Mouse (Mus musculus): ENCODE measurements around the gene Prdm12.
"Not testable (repeated sequence)": the region's sequence is repeated elsewhere in the genome, so short reads cannot be mapped to it uniquely, and the experiment has no call there.

The Prdm12 gene

DNA sequence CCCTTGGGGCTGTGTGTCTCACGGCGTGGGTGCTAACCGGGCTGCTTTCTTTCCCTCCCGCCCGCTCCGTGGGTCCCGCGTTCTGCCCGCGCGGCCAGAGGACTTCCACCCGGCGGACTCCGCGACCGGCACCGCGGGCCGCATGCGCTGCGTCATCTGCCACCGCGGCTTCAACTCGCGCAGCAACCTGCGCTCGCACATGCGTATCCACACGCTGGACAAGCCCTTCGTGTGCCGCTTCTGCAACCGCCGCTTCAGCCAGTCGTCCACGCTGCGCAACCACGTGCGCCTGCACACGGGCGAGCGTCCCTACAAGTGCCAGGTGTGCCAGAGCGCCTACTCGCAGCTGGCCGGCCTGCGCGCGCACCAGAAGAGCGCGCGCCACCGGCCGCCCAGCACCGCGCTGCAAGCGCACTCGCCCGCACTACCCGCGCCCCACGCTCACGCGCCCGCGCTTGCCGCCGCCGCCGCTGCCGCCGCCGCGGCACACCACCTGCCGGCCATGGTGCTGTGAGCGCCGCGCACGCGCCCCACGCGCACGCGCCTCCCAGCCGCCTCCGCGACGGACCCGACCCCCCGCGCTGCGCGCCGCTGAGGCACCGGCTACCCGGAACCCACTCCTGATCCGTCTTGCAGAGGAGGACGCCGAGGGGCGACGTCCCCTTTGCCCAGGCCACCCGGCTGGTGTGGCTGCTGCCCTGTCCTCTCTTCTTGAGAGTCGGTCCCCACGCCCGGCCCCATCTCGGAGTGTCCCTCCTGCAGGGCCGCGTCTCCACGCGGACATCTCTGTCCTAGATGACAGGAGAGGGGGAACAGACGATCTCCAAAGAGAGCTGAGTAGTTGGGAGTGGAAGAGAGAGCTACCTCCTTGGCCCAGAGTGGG, 14.4 kb downstream of the Prdm12 start:
- DNase-seq = peak; percentile 75

GRCm38 (mm10) chr2:31654854-31655559, 15.2 kb downstream of the Prdm12 start:
- DNase-seq = peak; percentile 37

DNA sequence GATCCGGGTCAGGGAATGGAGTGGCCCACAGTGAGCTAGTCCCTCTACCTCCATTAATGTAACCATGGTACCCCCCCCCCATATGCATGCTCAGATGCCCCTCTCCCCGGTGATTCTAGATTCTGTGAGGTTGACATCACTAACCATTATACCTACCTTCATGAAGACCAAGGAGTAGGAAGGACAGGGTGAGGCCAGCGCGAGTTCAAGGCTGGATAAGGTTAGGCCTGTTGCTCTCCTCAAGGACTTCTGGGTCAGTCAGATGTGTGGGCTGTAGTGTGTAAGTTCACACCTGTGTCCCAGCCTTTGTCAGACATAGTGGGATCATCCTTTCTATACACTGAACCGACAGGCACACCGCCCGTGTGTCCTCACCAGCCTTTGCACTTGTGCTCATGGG, 16.5 kb downstream of the Prdm12 start:
- no peak for DNase-seq

DNA sequence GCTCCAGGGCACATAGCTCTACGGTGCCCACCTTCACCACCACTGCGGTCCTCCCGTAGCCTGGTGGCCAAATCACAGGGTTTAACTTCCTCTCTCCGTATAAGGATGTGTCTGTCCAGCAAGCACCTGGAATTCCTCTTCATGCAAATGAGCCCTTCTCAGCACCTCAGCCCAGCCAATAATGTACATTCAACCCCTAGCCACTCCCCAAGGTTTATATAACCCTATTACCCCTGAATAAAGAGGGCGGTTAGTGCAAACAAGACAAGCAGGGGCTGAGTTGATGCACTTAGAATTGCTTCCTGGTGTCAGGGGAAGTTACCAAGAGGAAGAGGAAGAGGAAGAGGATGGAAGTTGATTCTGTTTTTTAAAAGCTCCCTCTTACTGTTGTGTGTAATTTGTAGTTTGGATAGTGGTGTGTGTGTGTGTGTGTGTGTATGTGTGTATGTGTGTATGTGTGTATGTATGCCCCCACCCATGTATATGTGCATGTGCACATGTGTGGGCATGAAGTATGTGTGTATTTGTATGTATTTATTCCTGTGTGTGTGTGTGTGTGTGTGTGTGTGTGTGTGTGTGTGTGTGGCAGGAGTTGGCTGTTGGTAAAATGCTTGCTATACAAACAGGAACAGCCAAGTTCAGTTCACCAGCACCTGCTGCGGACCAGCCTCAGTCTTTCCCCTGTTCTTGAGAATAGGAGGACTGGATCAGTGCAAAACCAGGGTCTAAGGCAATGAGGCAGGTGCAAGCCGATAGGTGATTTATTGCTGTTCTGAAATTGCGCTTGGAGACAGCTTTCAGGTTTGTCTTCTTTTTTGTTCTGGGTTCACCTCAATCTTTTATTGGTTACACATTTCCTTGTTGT, 23.3 kb downstream of the Prdm12 start:
- DNase-seq = no peak

DNA sequence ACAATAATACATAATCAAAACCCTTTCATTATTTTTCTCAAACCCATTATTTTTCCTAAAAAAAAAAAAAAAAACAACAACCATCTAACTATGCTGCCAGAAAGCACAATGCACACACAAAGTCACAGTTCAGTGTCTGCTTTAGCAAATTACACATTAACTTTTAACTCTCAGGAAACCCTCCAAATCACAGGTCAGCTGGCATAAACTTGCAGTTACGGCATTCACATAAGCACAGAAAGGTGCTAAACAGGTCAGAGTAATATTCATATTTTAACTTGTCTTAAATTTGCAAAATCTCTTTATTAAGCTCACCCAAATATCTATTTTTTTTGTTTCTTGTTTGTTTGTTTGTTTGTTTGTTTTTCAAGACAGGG, 24.0 kb downstream of the Prdm12 start:
- DNase-seq = no peak

GRCm38 (mm10) chr2:31667332-31667731, 27.5 kb downstream of the Prdm12 start:
- no peak for DNase-seq

- peak; percentile 96 for DNase-seq
Measured at GRCm38 (mm10) chr2:31670551-31671035, 30.8 kb downstream of the Prdm12 start, which contains the start of gene Exosc2. Gene Exosc2, plus strand, starts transcription at chr2:31670715.

DNA sequence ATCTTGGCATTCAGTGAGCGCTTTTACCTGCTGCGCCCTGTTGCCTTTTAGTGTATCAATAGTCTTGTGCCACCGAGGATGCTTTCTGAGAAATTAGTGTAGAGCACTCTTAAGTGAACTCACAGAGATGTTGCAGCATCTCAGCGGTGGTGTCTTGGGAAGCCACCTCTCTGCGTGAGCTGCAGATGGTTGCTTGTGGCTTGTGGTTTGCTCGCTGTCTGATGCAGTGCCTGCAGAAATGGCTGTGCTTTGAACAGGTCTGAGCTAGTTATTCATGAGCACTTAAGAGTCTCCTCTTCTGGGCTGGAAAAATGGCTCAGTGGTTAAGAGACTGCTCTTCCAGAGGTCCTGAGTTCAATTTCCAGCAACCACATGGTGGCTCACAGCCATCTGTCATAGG, 38.8 kb downstream of the Prdm12 start:
- no peak for DNase-seq

DNA sequence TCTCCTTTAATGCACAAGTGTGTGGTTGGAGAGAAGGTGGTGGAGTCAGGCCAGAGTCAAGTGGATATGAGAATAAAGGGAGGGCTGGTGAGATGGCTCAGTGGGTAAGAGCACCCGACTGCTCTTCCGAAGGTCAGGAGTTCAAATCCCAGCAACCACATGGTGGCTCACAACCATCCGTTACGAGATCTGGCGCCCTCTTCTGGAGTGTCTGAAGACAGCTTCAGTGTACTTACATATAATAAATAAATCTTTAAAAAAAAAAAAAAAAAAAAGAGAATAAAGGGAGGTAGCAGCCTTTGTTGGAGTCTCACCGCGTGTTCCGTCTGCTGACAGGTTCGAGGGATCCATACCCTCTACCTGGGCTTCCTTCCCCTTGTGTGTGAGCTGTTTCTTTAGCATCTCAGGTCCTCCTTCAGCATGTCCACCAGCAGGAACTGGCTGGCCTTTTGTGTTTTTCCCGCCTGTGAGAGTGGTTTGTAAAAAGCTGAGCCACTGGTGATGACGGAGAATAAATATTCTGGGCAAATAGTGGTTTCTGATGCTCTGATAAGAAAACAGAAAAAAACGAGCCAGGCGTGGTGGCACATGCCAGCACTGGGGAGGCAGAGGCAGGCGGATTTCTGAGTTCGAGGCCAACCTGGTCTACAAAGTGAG, 41.3 kb downstream of the Prdm12 start:
- not testable (repeated sequence) for DNase-seq

DNA sequence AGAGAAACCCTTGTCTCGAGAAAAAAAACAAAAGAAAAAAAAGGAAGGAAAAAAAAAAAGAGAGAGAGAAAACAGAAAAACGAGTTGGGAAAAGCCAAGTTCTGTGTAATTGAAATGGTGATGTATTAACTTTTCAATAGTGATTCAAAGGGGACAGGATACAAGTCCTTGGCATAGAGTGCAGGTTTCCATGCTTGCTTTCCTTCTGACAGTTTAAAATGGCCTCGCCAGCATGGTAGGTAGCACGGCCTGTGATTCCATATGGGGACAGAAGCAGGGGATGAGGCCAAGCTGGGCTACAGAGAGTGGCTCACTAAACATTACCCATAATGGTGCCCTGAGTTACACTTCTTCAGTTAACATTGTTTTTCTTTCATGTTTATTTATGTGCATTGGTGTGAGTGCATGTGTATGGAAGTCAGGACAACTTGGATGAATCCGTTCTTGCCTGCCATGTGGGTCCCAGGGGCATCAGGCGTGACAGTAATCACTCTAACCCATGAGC, 41.9 kb downstream of the Prdm12 start:
- no peak for DNase-seq

DNA sequence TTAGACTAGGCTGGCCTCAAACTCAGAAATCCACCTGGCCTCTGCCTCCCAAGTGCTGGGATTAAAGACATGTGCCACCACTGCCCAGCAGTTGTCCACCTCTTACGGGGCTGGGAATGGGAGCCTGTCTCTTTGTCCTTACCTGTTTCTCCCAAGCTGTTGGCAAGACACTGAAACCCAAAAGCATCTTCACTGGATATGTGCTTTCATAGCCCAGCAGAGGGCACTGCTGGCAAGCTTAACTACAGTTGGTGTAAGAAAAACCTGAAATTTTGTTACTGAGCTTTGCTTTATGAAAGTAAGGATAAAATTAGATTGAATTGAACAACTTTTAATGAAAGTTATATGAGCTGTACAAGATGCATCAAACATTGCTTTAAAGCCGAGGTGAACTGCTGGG, 43.8 kb downstream of the Prdm12 start:
- DNase-seq = peak; percentile 28

- DNase-seq = peak; percentile 98
Measured at GRCm38 (mm10) chr2:31688074-31688925, 48.5 kb downstream of the Prdm12 start, which contains the start of gene Abl1. Gene Abl1, plus strand, starts transcription at chr2:31688376.

DNA sequence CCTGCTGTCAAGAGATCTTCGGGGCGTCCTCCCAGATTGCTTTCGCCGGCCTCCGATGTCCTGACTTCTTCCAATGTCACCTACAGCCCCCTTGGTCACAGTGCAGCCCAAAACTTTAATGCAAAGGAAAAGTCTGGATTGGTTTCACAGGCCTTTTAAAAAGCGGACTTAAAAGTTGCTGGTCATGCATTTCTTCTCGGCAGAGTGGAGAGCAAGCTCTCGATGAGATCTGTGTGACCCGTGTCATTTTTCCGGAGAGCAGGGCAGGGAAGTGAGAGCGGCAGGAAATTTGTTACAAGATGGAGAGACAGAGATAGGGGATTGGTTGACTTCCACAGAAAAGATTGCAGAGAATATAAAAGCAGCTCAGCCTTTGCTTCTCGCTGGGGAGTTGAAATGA, 49.2 kb downstream of the Prdm12 start:
- DNase-seq = no peak

GRCm38 (mm10) chr2:31690063-31690462, 50.2 kb downstream of the Prdm12 start:
- no peak for DNase-seq

DNA sequence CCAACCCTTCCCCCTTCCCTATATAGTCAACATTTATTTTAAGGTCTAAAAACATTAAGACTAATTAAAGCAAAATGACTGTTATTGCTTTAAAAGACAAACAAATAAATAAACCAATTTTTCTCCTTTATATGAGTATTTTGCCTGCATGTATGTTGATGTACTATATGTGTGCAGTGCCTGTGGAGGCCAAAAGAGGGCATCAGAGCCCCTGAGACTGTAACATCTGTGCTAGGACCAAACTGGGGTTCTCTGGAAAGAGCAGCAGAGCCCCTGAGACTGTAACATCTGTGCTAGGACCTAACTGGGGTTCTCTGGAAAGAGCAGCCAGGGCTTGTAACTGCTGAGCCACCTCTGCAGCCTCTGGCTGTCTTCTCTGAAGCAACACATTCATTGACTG, 58.4 kb downstream of the Prdm12 start:
- no peak for DNase-seq

GRCm38 (mm10) chr2:31700545-31701446, 61.0 kb downstream of the Prdm12 start:
- DNase-seq = no peak

GRCm38 (mm10) chr2:31703226-31703625, 63.4 kb downstream of the Prdm12 start:
- no peak for DNase-seq

Measured in layer of hippocampus, adult 9-11 months (tissue).